Mouse (Mus musculus) CH12.LX (cell line): ENCODE measurements around the gene Dkk1.

Source experiments
- CTCF ChIP-seq, 2 experiments: IDR thresholded peaks in 1 of 2; conservative IDR thresholded peaks in 1 of 2; 2 replicates each; pipeline ENCODE4 v1.5.1; 2011 to 2012; ENCODE audit warnings: low read depth in 2 of 2, low read length in 2 of 2, improper control_type of control experiment in 1 of 2, inconsistent platforms in 1 of 2, mild to moderate bottlenecking in 1 of 2, moderate library complexity in 1 of 2
- EP300 ChIP-seq: IDR thresholded peaks from 2 replicates; pipeline ENCODE4 v1.6.1; 2011; ENCODE audit warnings: low read length, improper control_type of control experiment
- ETS1 ChIP-seq: conservative IDR thresholded peaks from 2 replicates; pipeline ENCODE4 v1.6.1; 2012; ENCODE audit warnings: low read depth, mild to moderate bottlenecking, inconsistent platforms, low read length, improper control_type of control experiment, moderate library complexity
- HCFC1 ChIP-seq: IDR thresholded peaks from 2 replicates; pipeline ENCODE4 v1.6.1; 2012; ENCODE audit warnings: low read depth, mild to moderate bottlenecking, inconsistent platforms, low read length, improper control_type of control experiment
- MAFK ChIP-seq: IDR thresholded peaks from 2 replicates; pipeline ENCODE4 v1.6.1; 2011; ENCODE audit warnings: low read length, improper control_type of control experiment; ENCODE audit not compliant: insufficient replicate concordance
- POLR2A ChIP-seq: IDR thresholded peaks from 2 replicates; pipeline ENCODE4 v1.6.1; 2011; ENCODE audit warnings: low read depth, mild to moderate bottlenecking, improper control_type of control experiment, low read length
- POLR2AphosphoS2 ChIP-seq: IDR thresholded peaks from 2 replicates; pipeline ENCODE4 v1.6.1; 2011; ENCODE audit warnings: low read depth, low read length, improper control_type of control experiment
- RAD21 ChIP-seq: IDR thresholded peaks from 2 replicates; pipeline ENCODE4 v1.6.1; 2011; ENCODE audit warnings: low read depth, mild to moderate bottlenecking, low read length, improper control_type of control experiment, moderate library complexity
- SIN3A ChIP-seq: IDR thresholded peaks from 2 replicates; pipeline ENCODE4 v1.6.1; 2012; ENCODE audit warnings: low read length, improper control_type of control experiment, inconsistent platforms
- SMC3 ChIP-seq: IDR thresholded peaks from 2 replicates; pipeline ENCODE4 v1.6.1; 2011; ENCODE audit warnings: low read depth, low read length, improper control_type of control experiment
- USF1 ChIP-seq: IDR thresholded peaks from 2 replicates; pipeline ENCODE4 v1.6.1; 2014; ENCODE audit warnings: low read depth, mild to moderate bottlenecking, inconsistent platforms, low read length, improper control_type of control experiment

GRCm38 (mm10) chr19:30564516-30564915, 15.1 kb upstream of the Dkk1 start:
- no peak for TF ChIP-seq MAFK
- TF ChIP-seq POLR2A = no peak
- TF ChIP-seq EP300 = no peak
- TF ChIP-seq RAD21 = no peak
- TF ChIP-seq POLR2AphosphoS2 = no peak
- TF ChIP-seq CTCF (conservative IDR thresholded peaks at IDR 0.05 in 1 of 2, IDR thresholded peaks at IDR 0.05 in 1 of 2; ENCODE audit: low read depth in 2 of 2, low read length in 2 of 2) = no peak
- no peak for TF ChIP-seq USF1
- TF ChIP-seq HCFC1 = no peak
- no peak for TF ChIP-seq SIN3A
- TF ChIP-seq SMC3 = no peak
- no peak for TF ChIP-seq ETS1
